Mouse (Mus musculus) embryonic facial prominence, embryonic 13.5 days (tissue): ENCODE data around the gene Prmt1. TPM values are rescaled to one million over a fixed set of nuclear protein-coding genes. Genes with fewer than 3 reads are reported as not detected.
"Not testable (repeated sequence)": the region's sequence is repeated elsewhere in the genome, so short reads cannot be mapped to it uniquely, and the experiment has no call there.

Experiments used
- ATAC-seq: fragments of 200-750 bp; cut with Nextera tagmentation; 2 replicates; pipeline ENCODE4 v1.8.0; 2017; ENCODE audit warnings: low read depth; ENCODE audit not compliant: insufficient number of reproducible peaks, insufficient read depth, low FRiP score, low TSS enrichment
- H3K27ac ChIP-seq: fragments of 300-500 bp; sonication (generic); 2 replicates; pipeline ENCODE4 v1.5.1; 2015; ENCODE audit warnings: moderate library complexity, mild to moderate bottlenecking, inconsistent platforms
- H3K27me3 ChIP-seq: fragments of 300-500 bp; sonication (generic); 2 replicates; pipeline ENCODE4 v1.6.1; 2015; ENCODE audit warnings: mild to moderate bottlenecking, inconsistent platforms
- H3K36me3 ChIP-seq: fragments of 300-500 bp; sonication (generic); 2 replicates; pipeline ENCODE4 v1.6.1; 2015; ENCODE audit warnings: mild to moderate bottlenecking, inconsistent platforms
- H3K4me1 ChIP-seq: fragments of 300-500 bp; sonication (generic); 2 replicates; pipeline ENCODE4 v1.6.1; 2015; ENCODE audit warnings: inconsistent platforms
- H3K4me2 ChIP-seq: fragments of 300-500 bp; sonication (generic); 2 replicates; pipeline ENCODE4 v1.6.1; 2015; ENCODE audit warnings: moderate library complexity, mild to moderate bottlenecking, inconsistent platforms
- H3K4me3 ChIP-seq: fragments of 300-500 bp; sonication (generic); 2 replicates; pipeline ENCODE4 v1.5.1; 2015; ENCODE audit warnings: mild to moderate bottlenecking, inconsistent platforms
- H3K9ac ChIP-seq: fragments of 300-500 bp; sonication (generic); 2 replicates; pipeline ENCODE4 v1.6.1; 2015; ENCODE audit warnings: mild to moderate bottlenecking, inconsistent platforms
- H3K9me3 ChIP-seq: fragments of 300-500 bp; sonication (generic); 2 replicates; pipeline ENCODE4 v1.6.1; 2016; ENCODE audit warnings: inconsistent platforms
- WGBS: fragments of 180-500 bp; shearing (Covaris S2); methylation state at CpG from one replicate; pipeline ENCODE4 v1.1.7; 2015; ENCODE audit warnings: mixed read lengths; 5-methylcytosine and 5-hydroxymethylcytosine counted together
- polyA plus RNA-seq: library from polyadenylated mRNA; unstranded; fragments of >200 nt; fragmentation: Nextera tagmentation; extraction: Ambion mirVana; gene quantifications from 2 replicates; pipeline ENCODE4 v1.2.1, GENCODE M21; 2015

The Prmt1 gene
- polyA plus RNA-seq = 534 and 684 TPM in 2 replicates

- peaks cover 41% of the 10 kb centered on the region for H3K36me3 ChIP-seq
- H3K9me3 ChIP-seq = no peaks in the 10 kb centered on the region
- peak within 1 kb of the TSS; percentile 99 for H3K9ac ChIP-seq
- ATAC-seq = peak; percentile 96
- no peaks in the 10 kb centered on the region for H3K27me3 ChIP-seq
- H3K4me3 ChIP-seq = peak within 1 kb of the TSS; percentile 97
- peak within 1 kb of the TSS; percentile 67 for H3K4me2 ChIP-seq
- H3K4me1 ChIP-seq = peaks cover 33% of the 10 kb centered on the region
- under 1% methylated on average over 42 of the region's 42 CpGs for WGBS
- peak within 1 kb of the TSS; percentile 96 for H3K27ac ChIP-seq
These were observed at the start of gene Prmt1 for GRCm38 (mm10) chr7:44986192-44986878. Gene Prmt1 (minus strand): TSS chr7:44986568.

- H3K4me3 ChIP-seq = no peak overlapping the region
- H3K36me3 ChIP-seq = peaks cover 99% of the 10 kb centered on the region
- no peak for ATAC-seq
- H3K9me3 ChIP-seq = no peaks in the 10 kb centered on the region
- no peaks in the 10 kb centered on the region for H3K4me1 ChIP-seq
- H3K9ac ChIP-seq = no peak overlapping the region
- H3K27ac ChIP-seq = no peak overlapping the region
- no peaks in the 10 kb centered on the region for H3K27me3 ChIP-seq
- no peak overlapping the region for H3K4me2 ChIP-seq
- WGBS = 75% methylated on average over 3 of the region's 3 CpGs
These were observed 49.3 kb upstream of the Prmt1 start for GRCm38 (mm10) chr7:45035631-45036030.

- no peak overlapping the region for H3K4me3 ChIP-seq
- no peak for ATAC-seq
- no peaks in the 10 kb centered on the region for H3K9me3 ChIP-seq
- 92% methylated on average over 19 of the region's 19 CpGs for WGBS
- H3K4me1 ChIP-seq = no peaks in the 10 kb centered on the region
- no peak overlapping the region for H3K4me2 ChIP-seq
- H3K9ac ChIP-seq = no peak overlapping the region
- no peaks in the 10 kb centered on the region for H3K27me3 ChIP-seq
- no peak overlapping the region for H3K27ac ChIP-seq
- H3K36me3 ChIP-seq = peaks cover 99% of the 10 kb centered on the region
These were observed 47.5 kb upstream of the Prmt1 start for GRCm38 (mm10) chr7:45033722-45034359.

- Histone ChIP-seq H3K4me1 (no peaks in the 10 kb centered on the region; the same call in 1 of the 2 replicates), H3K27ac (no peak overlapping the region), H3K9me3 (no peaks in the 10 kb centered on the region), H3K4me2 (no peak overlapping the region), H3K4me3 (no peak overlapping the region), H3K27me3 (no peaks in the 10 kb centered on the region), H3K9ac (no peak overlapping the region), H3K36me3 (peaks cover 94% of the 10 kb centered on the region)
- 96% methylated on average over 8 of the region's 8 CpGs for WGBS
- ATAC-seq = no peak
These were observed 44.5 kb upstream of the Prmt1 start for GRCm38 (mm10) chr7:45030857-45031256.

GRCm38 (mm10) chr7:45029995-45030394, 43.6 kb upstream of the Prmt1 start:
- WGBS = 91% methylated on average over 6 of the region's 6 CpGs
- Histone ChIP-seq H3K36me3 (peaks cover 85% of the 10 kb centered on the region), H3K9me3 (no peaks in the 10 kb centered on the region), H3K27me3 (no peaks in the 10 kb centered on the region), H3K27ac (no peak overlapping the region), H3K4me2 (no peak overlapping the region), H3K4me1 (peaks cover under 1% of the 10 kb centered on the region; the same call in 1 of the 2 replicates), H3K9ac (no peak overlapping the region), H3K4me3 (no peak overlapping the region)
- no peak for ATAC-seq

- peaks cover 3% of the 10 kb centered on the region; the same call in 1 of the 2 replicates for H3K4me1 ChIP-seq
- no peak for ATAC-seq
- H3K36me3 ChIP-seq = peaks cover 69% of the 10 kb centered on the region
- no peak overlapping the region for H3K9ac ChIP-seq
- no peak overlapping the region for H3K4me2 ChIP-seq
- no peaks in the 10 kb centered on the region for H3K27me3 ChIP-seq
- 93% methylated on average over 11 of the region's 11 CpGs for WGBS
- H3K27ac ChIP-seq = no peak overlapping the region
- H3K9me3 ChIP-seq = no peaks in the 10 kb centered on the region
- peak overlapping the region; percentile 2; the same call in 1 of the 2 replicates for H3K4me3 ChIP-seq
These were observed 42.0 kb upstream of the Prmt1 start for GRCm38 (mm10) chr7:45028351-45028750.

- H3K27me3 ChIP-seq = no peaks in the 10 kb centered on the region
- H3K27ac ChIP-seq = no peak overlapping the region
- H3K4me3 ChIP-seq = no peak overlapping the region
- peaks cover 63% of the 10 kb centered on the region for H3K36me3 ChIP-seq
- no peak overlapping the region for H3K9ac ChIP-seq
- no peak for ATAC-seq
- H3K4me2 ChIP-seq = no peak overlapping the region
- H3K4me1 ChIP-seq = peaks cover 3% of the 10 kb centered on the region; the same call in 1 of the 2 replicates
- H3K9me3 ChIP-seq = no peaks in the 10 kb centered on the region
- 89% methylated on average over 9 of the region's 9 CpGs for WGBS
These were observed 41.4 kb upstream of the Prmt1 start for GRCm38 (mm10) chr7:45027761-45028160.

- Histone ChIP-seq H3K9ac (no peak overlapping the region), H3K4me3 (no peak overlapping the region), H3K36me3 (peaks cover 48% of the 10 kb centered on the region), H3K9me3 (no peaks in the 10 kb centered on the region), H3K27me3 (no peaks in the 10 kb centered on the region), H3K4me2 (no peak overlapping the region), H3K27ac (peak overlapping the region; percentile 33; the same call in 1 of the 2 replicates), H3K4me1 (peaks cover 3% of the 10 kb centered on the region; the same call in 1 of the 2 replicates)
- no peak for ATAC-seq
- WGBS = 71% methylated on average over 2 of the region's 2 CpGs
These were observed 39.9 kb upstream of the Prmt1 start for GRCm38 (mm10) chr7:45026256-45026655.

- peak overlapping the region; percentile 29; the same call in 1 of the 2 replicates for H3K27ac ChIP-seq
- peaks cover 42% of the 10 kb centered on the region for H3K36me3 ChIP-seq
- ATAC-seq = no peak
- WGBS = 74% methylated on average over 8 of the region's 8 CpGs
- H3K9me3 ChIP-seq = no peaks in the 10 kb centered on the region
- no peak overlapping the region for H3K4me3 ChIP-seq
- H3K4me1 ChIP-seq = peaks cover 3% of the 10 kb centered on the region; the same call in 1 of the 2 replicates
- H3K27me3 ChIP-seq = no peaks in the 10 kb centered on the region
- H3K4me2 ChIP-seq = no peak overlapping the region
- H3K9ac ChIP-seq = no peak overlapping the region
These were observed 39.3 kb upstream of the Prmt1 start for GRCm38 (mm10) chr7:45025601-45026220.

- H3K4me3 ChIP-seq = no peak overlapping the region
- peaks cover 31% of the 10 kb centered on the region for H3K36me3 ChIP-seq
- 0 out of 2 replicates have a peak overlapping the region, but pooled peaks have one; percentile 21 for H3K9ac ChIP-seq
- H3K4me1 ChIP-seq = peaks cover 3% of the 10 kb centered on the region; the same call in 1 of the 2 replicates
- ATAC-seq = no peak
- no peak overlapping the region for H3K4me2 ChIP-seq
- 83% methylated on average over 15 of the region's 15 CpGs for WGBS
- H3K27me3 ChIP-seq = no peaks in the 10 kb centered on the region
- no peak overlapping the region for H3K27ac ChIP-seq
- H3K9me3 ChIP-seq = no peaks in the 10 kb centered on the region
These were observed 38.2 kb upstream of the Prmt1 start for GRCm38 (mm10) chr7:45024281-45025248.

- H3K9me3 ChIP-seq, ATAC-seq, H3K4me1 ChIP-seq, H3K27ac ChIP-seq, H3K27me3 ChIP-seq, H3K4me3 ChIP-seq, H3K9ac ChIP-seq, H3K4me2 ChIP-seq: not testable (repeated sequence)
- peaks cover 22% of the 10 kb centered on the region for H3K36me3 ChIP-seq
- WGBS = 84% methylated on average over 5 of the region's 5 CpGs
These were observed 37.3 kb upstream of the Prmt1 start for GRCm38 (mm10) chr7:45023711-45024110.
